Mouse (Mus musculus) heart, postnatal 25 days (tissue): ENCODE results near the gene Myog. TPM values are rescaled to one million over a fixed set of nuclear protein-coding genes. Genes with fewer than 3 reads are reported as not detected.

Experiments used
- DNase-seq: peaks from one replicate; pipeline ENCODE4 v3.0.0; 2022; ENCODE audit warnings: low spot score
- intact Hi-C: fragments of 180-260 bp; cut with DNase I; formaldehyde crosslinking; loops from one replicate; pipeline ENCODE4 v1.15.1; 2025
- total RNA-seq, 2 experiments: library from RNA; stranded (reverse); gene quantifications; 2 replicates each; pipeline ENCODE4 v1.2.3; 2021

Gene Myog
- total RNA-seq, 2 experiments from 2014 or later, result not detected

GRCm38 (mm10) chr1:134281563-134281962 lies 8.2 kb upstream of the Myog start:
- intact Hi-C loops, result no loop called here

GRCm38 (mm10) chr1:134282342-134282741 lies 7.4 kb upstream of the Myog start:
- intact Hi-C loops, result no loop called here
- DNase-seq, result no peak

More at GRCm38 (mm10) chr1:134281563-134281962, 8.2 kb upstream of the Myog start:
- no peak for DNase-seq

DNA sequence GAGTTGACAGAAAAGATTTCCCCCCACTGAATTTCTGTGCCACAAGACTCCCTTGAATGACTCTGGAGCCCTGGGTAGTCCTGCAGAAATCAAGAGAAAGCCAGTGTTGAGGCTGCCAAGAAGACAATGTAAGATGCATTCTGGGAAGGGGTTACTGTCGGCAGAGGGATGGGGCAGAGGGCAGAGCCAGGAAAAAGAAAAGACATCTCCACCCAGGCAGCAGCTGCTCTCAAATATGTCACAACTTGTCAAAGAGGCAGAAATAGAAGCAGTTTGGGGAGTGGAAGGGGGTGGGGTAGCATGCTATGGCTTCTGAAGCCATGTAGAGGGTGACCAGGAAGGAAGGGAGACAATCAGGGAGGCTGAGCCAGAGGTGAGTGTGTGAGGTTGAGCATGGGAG lies 6.7 kb upstream of the Myog start:
- intact Hi-C loops, result no loop called here
- DNase-seq, result no peak

GRCm38 (mm10) chr1:134285458-134286120 lies 4.2 kb upstream of the Myog start:
- no peak for DNase-seq
- intact Hi-C loops, result no loop called here

- intact Hi-C loops, result no loop called here
- no peak for DNase-seq
Observed at GRCm38 (mm10) chr1:134288239-134288638, 1.6 kb upstream of the Myog start.

GRCm38 (mm10) chr1:134290300-134290699 lies 511 bp downstream of the Myog start:
- no peak for DNase-seq
- intact Hi-C loops, result no loop called here

- DNase-seq, result no peak
Observed at GRCm38 (mm10) chr1:134290909-134291308, 1.1 kb downstream of the Myog start.

DNA sequence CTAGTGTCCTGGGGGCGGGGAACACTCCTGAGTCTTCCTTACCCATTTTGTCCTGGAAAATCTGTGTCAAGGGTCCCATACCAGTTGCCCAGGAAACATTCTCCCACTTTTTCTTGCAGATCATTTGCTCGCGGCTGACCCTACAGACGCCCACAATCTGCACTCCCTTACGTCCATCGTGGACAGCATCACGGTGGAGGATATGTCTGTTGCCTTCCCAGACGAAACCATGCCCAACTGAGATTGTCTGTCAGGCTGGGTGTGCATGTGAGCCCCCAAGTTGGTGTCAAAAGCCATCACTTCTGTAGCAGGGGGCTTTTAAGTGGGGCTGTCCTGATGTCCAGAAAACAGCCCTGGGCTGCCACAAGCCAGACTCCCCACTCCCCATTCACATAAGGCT lies 1.8 kb downstream of the Myog start:
- DNase-seq, result no peak
- intact Hi-C loops, result no loop called here

More at GRCm38 (mm10) chr1:134290909-134291308, 1.1 kb downstream of the Myog start:
- intact Hi-C loops, result no loop called here

DNA sequence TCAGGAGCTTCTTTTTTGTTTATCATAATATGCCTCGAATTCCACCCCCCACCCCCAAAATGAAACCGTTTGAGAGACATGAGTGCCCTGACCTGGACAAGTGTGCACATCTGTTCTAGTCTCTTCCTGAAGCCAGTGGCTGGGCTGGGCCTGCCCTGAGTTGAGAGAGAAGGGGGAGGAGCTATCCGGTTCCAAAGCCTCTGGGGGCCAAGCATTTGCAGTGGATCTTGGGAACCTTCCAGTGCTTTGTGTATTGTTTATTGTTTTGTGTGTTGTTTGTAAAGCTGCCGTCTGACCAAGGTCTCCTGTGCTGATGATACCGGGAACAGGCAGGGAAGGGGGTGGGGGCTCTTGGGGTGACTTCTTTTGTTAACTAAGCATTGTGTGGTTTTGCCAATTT lies 2.3 kb downstream of the Myog start:
- DNase-seq, result peak; percentile 31
- intact Hi-C loops, result no loop called here

DNA sequence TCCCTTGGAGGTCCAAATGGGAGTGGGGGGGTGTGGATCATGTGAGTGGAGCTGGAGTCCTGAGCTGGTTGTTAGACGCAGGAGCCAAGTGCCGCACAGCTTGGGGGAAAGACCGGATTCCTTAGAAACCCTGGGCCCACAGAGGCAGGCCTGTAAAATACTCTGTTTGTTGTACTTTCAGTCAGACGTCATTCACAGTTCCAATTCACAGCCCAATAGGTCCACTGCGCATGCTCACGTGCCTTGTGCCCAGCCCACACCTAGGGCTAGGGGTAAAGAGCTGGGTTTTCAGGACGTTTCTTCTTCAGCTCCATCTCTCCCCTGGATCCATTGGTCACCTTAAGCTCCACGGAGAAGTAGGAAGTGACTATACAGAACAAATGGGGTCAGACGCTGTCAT lies 2.8 kb downstream of the Myog start:
- DNase-seq, result no peak
- intact Hi-C loops, result no loop called here

DNA sequence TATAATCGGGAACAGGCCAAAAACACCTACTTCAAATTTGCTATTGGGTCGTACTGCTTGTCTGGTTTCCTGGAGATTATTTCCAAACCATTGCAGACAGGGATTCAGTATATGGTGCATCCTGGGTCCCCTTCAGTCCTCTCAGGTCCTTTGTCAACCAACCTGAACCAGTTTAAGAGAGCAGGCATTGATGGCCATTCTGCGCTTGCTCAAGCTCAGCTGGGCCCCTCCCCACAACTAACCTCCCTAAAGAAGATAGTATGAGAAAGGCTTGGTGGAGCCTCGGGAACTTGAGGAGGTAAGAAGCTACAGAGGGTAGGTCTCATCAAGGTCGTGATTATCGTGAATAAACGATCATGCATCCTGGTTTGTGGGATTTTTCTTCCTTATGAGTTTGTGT lies 3.5 kb downstream of the Myog start:
- intact Hi-C loops, result no loop called here
- DNase-seq, result no peak

DNA sequence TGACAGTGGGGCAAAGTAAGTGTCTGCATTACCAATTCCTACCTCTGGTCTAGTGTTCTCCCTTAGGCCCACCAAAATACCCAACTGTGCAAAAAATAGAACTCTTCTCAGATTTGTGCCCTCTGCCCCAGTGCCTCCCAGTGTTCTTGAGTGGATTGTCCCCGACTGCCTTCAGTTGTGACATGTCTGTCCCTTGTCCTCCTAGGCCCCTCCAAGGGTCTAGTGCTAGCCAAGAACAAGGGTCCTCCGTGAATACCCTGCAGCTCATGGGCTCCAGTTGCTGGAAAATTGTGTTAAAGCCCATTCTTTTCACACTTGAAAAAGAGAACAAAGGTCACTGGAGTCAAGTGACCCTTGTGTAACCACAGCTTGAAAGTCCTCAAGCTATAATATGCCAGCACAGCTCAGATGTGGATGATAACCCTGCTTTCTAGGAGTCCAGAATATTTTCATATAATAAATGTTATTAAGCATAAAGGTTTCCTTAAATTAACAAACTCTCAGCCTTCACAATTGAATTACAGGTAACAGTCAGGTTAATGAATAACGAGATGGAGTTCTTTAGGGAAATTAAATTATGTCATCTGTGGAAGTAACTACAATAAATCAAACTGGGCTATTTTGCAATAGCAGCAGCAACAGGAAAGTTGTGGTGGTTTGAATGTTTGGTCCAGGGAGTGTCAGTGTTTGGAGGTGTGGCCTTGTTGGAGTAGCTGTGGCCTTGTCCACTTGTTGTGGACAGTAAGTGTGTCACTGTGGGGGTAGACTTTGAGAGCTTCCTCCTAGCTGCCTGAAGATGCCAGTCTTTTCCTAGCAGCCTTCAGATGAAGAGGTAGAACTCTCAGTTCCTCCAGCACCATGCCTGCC lies 4.2 kb downstream of the Myog start:
- no peak for DNase-seq
- intact Hi-C loops, result no loop called here

GRCm38 (mm10) chr1:134297265-134297664 lies 7.5 kb downstream of the Myog start:
- intact Hi-C loops, result loop anchor here (5.0 kb wide), 1 partner anchor 50 kb away; no protein-coding TSS in a partner anchor
- no peak for DNase-seq

- peak; percentile 22 for DNase-seq
- intact Hi-C loops, result loop anchor here (5.0 kb wide), 1 partner anchor 52 kb away; no protein-coding TSS in a partner anchor
Observed at GRCm38 (mm10) chr1:134298636-134299411, 9.0 kb downstream of the Myog start.

- intact Hi-C loops, result no loop called here
Observed at GRCm38 (mm10) chr1:134302568-134303238, 12.9 kb downstream of the Myog start.

GRCm38 (mm10) chr1:134304940-134305339 lies 15.2 kb downstream of the Myog start:
- intact Hi-C loops, result no loop called here

More at GRCm38 (mm10) chr1:134302568-134303238, 12.9 kb downstream of the Myog start:
- DNase-seq, result peak; percentile 74

DNA sequence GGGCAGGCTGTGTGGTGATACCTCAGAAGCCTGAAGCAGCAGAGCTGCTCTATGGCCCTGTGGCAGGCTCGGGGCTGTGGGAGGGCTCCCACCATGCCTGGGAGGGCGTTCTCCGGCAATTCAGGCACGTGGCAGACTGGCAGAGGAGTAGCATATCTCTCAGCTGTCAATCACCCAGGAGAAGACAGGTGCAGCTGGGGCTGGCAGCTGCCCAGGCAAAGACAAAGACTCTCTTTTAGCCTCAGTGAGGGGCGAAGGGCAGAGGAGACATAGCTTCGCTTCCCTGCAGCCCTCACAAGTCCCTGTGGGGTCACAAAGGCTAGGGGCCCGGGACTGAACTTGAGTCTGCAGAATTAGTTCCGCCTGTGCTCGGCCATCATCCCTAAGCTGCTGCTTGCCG lies 17.6 kb downstream of the Myog start:
- intact Hi-C loops, result no loop called here
- no peak for DNase-seq

More at GRCm38 (mm10) chr1:134304940-134305339, 15.2 kb downstream of the Myog start:
- no peak for DNase-seq

DNA sequence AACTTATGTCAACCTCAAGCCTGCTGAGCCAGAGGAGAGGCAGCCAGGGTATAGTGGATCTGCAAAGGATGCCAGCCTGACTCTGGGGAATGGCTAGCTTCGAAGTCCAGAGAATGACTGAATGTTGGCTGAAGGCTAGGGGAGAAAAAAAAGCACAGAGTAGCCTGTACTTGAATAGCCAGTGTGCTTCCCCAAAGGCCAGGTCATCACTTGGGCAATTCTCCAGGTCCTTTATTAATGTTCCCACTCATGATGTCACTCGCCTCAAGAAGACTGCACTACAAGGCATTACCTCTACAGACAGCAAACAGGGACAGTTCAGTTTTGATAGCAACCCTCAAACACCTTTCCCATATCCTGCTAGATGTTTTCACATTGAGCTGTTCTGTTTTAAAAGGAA lies 20.5 kb downstream of the Myog start:
- intact Hi-C loops, result no loop called here
- DNase-seq, result no peak

DNA sequence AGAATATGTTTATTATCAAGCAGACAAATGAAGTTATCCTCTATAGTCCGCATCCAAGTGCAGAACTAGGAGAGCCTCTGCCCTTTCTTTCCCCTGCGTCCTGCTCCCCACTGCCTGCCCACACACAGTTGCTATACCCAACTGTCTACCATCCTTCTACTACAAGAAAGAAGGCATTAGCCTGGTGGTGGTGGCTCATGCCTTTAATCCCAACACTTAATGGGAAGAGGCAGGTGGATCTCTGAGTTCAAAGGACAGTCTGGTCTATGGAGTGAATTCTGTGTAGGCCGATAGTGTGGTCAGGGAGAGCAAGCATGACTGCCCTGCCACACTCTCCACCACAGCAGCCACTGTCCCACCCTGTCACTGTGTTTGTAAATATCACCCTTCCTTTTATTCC lies 20.9 kb downstream of the Myog start:
- DNase-seq, result no peak
- intact Hi-C loops, result no loop called here

GRCm38 (mm10) chr1:134311760-134312159 lies 22.0 kb downstream of the Myog start:
- intact Hi-C loops, result no loop called here

More at GRCm38 (mm10) chr1:134311760-134312159, 22.0 kb downstream of the Myog start:
- DNase-seq, result no peak
